Mouse (Mus musculus): ENCODE results near the gene Stk25.

DNA sequence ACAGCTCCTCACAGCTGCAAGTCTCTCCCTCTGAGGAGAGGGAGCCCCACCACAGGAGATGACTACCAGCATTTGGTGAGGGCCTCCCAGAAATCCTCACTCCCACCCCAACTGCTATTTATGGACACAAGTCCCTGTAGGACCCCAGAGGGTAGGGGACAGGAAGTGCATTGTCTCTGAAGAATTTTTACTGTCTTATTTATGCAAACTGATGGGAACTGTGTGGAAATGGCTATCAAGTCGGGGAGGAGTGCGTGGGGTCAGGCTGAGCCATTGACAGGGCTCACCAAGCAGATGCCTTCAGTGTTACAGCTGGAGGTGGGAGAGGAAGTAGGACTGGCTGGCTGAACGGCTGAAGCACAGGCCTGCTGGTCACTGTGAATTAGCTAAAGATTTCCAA is 38.9 kb upstream of the Stk25 start:
- no peak for TF ChIP-seq CTCF (IDR thresholded peaks at IDR 0.05; ENCODE audit: low read depth, low read length)
- no peak for TF ChIP-seq POLR2A (IDR thresholded peaks at IDR 0.05; ENCODE audit: extremely low read depth, insufficient read depth, low read length)

All from liver, adult 2 months (tissue).